Mouse (Mus musculus) heart, adult 18-20 months (tissue): ENCODE measurements at regions not wholly inside any gene's neighbourhood (a gene's known extent, or its start where the extent isn't known, plus 50 kb on each side); places are given as distances from the start of the nearest gene placed in this dataset.
A peak's percentile ranks its signal among the peaks of the same experiment; 100 is the strongest.

ENCODE experiments used
- DNase-seq, 2 experiments: peaks; one replicate each; pipeline ENCODE4 v3.0.0; 2021 to 2022; ENCODE audit warnings: mixed read lengths in 1 of 2

DNA sequence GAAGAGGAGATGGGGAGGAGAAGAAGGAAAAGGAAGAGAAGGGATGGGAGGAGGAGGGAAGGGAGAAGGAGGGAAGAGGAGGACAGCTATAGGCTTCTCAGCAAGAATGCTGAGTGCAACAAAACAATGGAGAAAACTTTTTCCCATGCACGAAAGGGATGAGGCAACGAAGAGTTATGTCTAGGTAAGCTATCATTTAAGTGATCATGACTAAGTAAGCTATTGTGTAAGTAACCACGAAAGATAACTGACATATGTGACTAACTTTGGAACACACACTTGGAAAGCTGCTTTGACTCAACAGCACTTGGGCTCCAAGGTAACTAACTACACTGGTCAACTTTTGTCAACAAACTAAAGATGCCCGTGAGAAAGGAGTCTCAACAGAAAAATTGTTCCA lies 50.9 kb upstream of the Fstl1 start:
- DNase-seq, result no peak

DNA sequence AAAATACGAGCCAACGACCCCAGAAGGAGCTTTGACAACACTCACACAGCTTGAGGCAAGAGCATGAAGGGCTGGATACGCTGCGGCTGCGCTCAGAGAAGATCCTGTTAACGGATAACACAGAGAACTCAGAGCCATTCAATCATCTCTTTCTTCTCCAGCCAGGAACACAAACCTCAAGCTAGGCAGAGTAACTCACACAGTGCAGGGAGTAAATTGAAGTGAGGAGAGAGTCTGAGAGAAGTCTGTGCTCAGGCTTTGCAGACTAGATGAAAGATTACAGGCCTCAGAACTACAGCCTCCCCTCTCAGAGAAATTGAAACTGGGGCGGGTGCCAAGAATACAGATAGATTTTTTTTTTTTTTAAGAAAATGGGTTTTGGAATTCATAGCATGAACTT lies 60.9 kb upstream of the Ndufb4 start:
- DNase-seq, result no peak

DNA sequence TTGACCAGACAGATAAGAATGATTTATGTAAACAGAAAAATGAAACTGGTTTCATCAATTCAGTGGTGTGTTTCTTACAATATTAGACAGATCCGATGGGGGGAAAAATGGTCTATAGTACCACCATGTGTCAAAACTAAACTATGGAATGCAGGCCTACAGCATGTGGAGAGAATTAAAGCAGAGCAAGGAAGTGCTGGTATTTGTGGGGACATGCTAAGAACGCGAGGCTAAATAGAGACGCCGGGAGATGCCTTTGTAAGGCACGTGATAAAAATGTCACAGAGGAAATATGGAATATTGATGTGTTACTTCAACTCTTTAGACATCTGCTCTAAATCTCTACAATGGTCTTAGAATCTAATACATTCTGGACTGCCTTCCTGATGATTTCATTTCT lies 60.0 kb upstream of the Ndufb4 start:
- no peak for DNase-seq

DNA sequence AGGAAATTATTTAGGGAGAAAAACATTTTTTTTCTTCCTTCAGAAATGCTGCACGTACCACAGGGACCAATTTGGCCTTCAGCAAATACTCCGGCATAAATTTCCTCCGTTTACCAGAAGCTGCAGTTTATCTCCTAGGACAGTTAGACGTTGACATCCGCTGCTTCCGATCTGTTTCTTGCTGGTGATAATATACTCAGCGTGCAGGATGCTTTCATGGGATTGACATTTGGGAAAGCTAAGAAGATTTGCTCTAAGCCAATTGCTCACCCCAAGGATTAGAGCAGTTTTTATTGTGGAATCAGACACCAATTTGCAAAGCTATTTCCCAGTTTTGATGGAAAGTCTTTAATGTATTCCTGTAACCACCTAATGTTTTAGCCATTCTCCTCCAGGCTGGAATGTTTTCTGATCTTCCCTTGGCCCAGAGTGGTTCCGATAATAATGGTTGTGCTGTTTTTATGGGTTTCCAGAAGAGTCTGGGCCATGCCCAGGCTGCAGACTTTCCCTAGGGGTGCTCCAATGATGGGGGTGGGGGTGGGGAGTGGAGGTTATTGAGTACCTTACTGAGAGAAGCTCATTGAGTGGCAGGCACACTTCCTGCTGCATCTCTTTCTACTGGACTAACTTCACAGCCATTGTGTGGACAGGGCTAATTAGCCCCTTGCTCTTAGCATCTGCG lies 52.1 kb upstream of the Ndufb4 start:
- no peak for DNase-seq

DNA sequence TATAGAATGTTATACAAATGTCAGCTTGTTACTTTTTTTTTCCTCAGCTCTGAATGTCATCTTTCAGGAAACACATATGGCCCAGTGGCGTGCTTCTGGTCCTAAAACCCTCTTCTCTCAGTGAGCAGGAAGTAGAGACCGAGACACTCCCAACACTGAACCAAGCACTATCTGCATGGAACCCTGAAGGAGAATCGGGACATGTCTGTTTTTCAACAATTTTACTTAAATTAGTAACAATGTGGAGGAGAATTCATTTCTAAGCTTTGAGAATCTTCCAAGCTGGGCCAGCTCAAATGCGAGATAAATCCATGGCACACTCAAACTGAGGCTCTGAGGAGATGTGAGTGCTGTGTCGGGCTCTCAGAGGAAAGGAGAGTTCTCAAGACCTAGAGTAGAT lies 51.0 kb upstream of the Ndufb4 start:
- DNase-seq, result no peak

DNA sequence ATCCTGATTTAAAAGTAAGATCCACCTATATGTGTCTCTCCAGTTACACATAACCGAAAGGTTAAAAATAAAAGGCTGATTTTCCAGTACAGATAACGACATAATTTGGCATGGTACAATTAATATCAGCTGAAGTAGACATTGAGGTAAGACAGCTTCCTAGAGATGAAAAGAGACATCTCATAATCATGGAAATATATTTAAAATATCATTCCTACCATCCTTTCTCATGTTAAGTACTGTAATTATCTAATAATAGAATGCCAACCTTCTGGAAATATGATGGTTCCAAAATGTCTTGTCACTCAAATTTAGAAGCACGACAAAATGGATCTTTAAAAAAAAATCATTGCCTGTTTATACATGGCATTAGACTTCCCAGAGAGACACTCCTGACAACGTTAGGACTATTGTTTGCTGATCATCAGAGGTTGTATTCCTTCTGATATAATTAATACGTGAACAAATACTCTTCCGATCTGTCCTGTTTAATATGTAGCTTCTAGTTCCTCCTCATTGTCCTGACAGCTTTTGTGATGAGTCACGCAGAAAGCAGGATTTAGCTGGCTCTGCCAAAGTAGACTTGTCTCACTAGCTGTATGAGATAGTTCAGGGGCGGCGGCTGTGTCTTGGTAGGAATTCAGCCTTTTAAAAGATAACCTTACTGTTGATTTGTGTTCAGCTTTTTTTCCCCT lies 50.4 kb upstream of the Ndufb4 start:
- peak in 1 of 2 experiments; percentile 54 for DNase-seq
